Mouse (Mus musculus): ENCODE results near the gene Gkn2.

DNA sequence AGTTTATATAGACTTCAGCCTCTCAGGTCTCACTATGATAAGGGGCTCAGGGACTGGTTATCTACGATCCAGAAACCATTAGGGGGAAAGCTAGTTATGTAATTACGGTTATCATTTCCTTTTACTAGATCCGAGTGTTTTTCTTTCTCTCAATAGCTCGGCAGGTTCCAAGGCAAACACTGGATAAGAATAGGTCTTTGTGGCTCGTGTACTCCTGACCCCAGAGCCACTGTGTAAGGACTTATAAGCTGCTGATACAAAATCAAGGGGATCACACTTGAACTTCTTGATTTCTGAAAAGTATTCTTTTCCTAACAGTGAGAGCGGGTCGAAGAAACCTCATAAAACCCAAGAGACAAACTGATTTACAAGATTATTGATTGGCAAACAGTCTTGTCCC lies 15.7 kb downstream of the Gkn2 start, which contains the start of gene Gkn3:
- TF ChIP-seq E2F4 (IDR thresholded peaks at IDR 0.05; ENCODE audit: borderline replicate concordance, low read depth, low read length) (no peak), CTCF (IDR thresholded peaks at IDR 0.05 in 2 of 3, conservative IDR thresholded peaks at IDR 0.05 in 1 of 3; ENCODE audit: control insufficient read depth in 1 of 3, insufficient read depth in 1 of 3, low read depth in 2 of 3, low read length in 3 of 3, poor library complexity in 1 of 3, severe bottlenecking in 1 of 3) (no peak), CHD1 (IDR thresholded peaks at IDR 0.05; ENCODE audit: low read depth, low read length) (no peak), MAX (IDR thresholded peaks at IDR 0.05; ENCODE audit: low read length) (no peak), GABPA (IDR thresholded peaks at IDR 0.05; ENCODE audit: low read depth, low read length) (no peak), RCOR1 (IDR thresholded peaks at IDR 0.05; ENCODE audit: low read depth, low read length) (0 out of 2 replicates have a peak, but pooled peaks have one; percentile 12), ETS1 (IDR thresholded peaks at IDR 0.05; ENCODE audit: low read depth, low read length) (no peak), POLR2A (IDR thresholded peaks at IDR 0.05; ENCODE audit: control insufficient read depth in 1 of 2, insufficient read depth in 1 of 2, low read depth in 1 of 2, low read length in 2 of 2, poor library complexity in 1 of 2) (no peak)

Data from MEL (cell line).